In the genomic region with DNA sequence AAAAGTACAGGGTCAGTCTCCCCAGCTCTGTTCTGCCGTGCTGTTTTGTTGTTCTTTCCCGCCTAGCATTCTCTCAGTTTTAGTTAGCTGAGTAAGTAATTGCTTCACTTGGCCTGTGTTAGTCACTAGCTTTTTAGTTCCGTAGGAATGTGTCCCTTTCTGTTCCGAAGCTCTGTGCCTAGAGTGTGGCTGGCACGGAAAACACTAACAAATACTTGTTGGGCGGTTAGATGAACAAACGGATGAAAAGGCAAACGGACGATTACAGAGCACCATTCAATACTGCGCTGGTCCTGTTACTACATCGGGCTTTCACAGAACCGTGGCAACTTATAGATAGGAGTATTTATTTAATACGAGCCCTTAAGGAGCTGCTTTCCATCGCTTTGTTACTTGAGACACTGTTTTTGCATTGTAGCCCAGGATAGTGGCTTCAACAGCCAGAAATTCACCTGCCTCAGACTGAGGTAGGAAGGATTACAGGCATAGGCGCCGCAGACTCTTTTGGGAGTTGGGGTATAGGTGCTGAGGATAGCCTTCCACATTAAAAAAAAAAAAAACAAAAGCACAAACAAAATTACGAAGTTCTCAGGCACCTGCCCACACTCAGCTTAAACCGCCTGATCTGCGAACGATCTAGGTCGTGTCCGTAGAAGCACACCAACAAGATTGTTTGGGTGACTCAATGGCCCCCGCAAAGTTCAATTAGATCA, we compare ENCODE assay signal across 8 mouse cellular contexts. TPM values are rescaled to one million over a fixed set of nuclear protein-coding genes. Genes with fewer than 3 reads are reported as not detected.
DNase-seq lines count a peak whose midpoint lies in the region; ATAC-seq lines count a peak whose summit lies in the region.

No protein-coding gene starts in this region.

- WGBS in heart, embryonic 13.5 days, result 6% methylated on average over 23 of the region's 23 CpGs

- H3K4me3 ChIP-seq in heart, embryonic 13.5 days, result peak overlapping the region; percentile 86

- H3K27ac ChIP-seq in heart, embryonic 13.5 days (replicated peaks), result peak overlapping the region; percentile 91

- no peaks in the 10 kb centered on the region for H3K9me3 ChIP-seq in heart, embryonic 13.5 days

- H3K4me2 ChIP-seq in heart, embryonic 13.5 days, result peak overlapping the region; percentile 95

- H3K4me1 ChIP-seq in heart, embryonic 13.5 days, result peaks cover 37% of the 10 kb centered on the region

- ATAC-seq in heart, embryonic 13.5 days (ENCODE audit: extremely low read depth, insufficient number of reproducible peaks, low FRiP score, low TSS enrichment), result no peak
- ATAC-seq in megakaryocyte, adult 5-6 weeks (ENCODE audit: poor library complexity, severe bottlenecking), result peak; percentile 19

- peaks cover 11% of the 10 kb centered on the region for H3K36me3 ChIP-seq in heart, embryonic 13.5 days

- peak; percentile 8 to 27 for DNase-seq in urinary bladder, postnatal 36 days (ENCODE audit: low spot score in 2 of 2)
- no peak for DNase-seq in urinary bladder, postnatal 4 days (ENCODE audit: low spot score in 2 of 2)
- DNase-seq in embryo, embryonic 10.5 days (ENCODE audit: low spot score), result peak; percentile 67
- DNase-seq in kidney, postnatal 14 days, result peak; percentile 32
- DNase-seq in thymus, postnatal 14 days, result peak; percentile 16
- no peak for DNase-seq in right cerebral cortex, adult 2 months (ENCODE audit: low spot score in 2 of 2)

- peak overlapping the region; percentile 93 for H3K9ac ChIP-seq in heart, embryonic 13.5 days

- no peaks in the 10 kb centered on the region for H3K27me3 ChIP-seq in heart, embryonic 13.5 days (replicated peaks)

RNA-seq across cellular contexts. Expression of a gene that starts 0.6 kb away (rescaled TPM):
- polyA plus RNA-seq in heart, embryonic 13.5 days (2015; fragmentation: Nextera tagmentation; extraction: Ambion mirVana), result 14.1 and 15.1 TPM in 2 replicates
- total RNA-seq in megakaryocyte, adult 5-6 weeks (2015), result 20.0 and 20.6 TPM in 2 replicates
- 25.7 and 29.1 TPM in 2 replicates for total RNA-seq in megakaryocyte, adult 5-6 weeks (2017)

Comparison
In these comparisons a context has a peak if more than half of its experiments do, and no peak if none do; other contexts are left out.
1. DNase-seq: peak in urinary bladder, postnatal 36 days (2 of 2), embryo, embryonic 10.5 days (single experiment), kidney, postnatal 14 days (single experiment) and thymus, postnatal 14 days (single experiment); none in urinary bladder, postnatal 4 days (0 of 2) and right cerebral cortex, adult 2 months (0 of 2).